Mouse (Mus musculus) left cerebral cortex, adult 8-10 months (tissue): ENCODE results near the gene Tmem126b. TPM values are rescaled to one million over a fixed set of nuclear protein-coding genes. Genes with fewer than 3 reads are reported as not detected.

Source experiments
- DNase-seq, 2 experiments: peaks; one replicate each; pipeline ENCODE4 v3.0.0; 2022; ENCODE audit warnings: low spot score in 2 of 2
- total RNA-seq, 4 experiments: library from RNA; stranded (reverse); gene quantifications; 2 replicates each; pipeline ENCODE4 v1.2.4; 2022

The Tmem126b gene
- total RNA-seq, 4 experiments from 2014 or later, result 25.4 to 27.3 (median 26.5) TPM

- peak; percentile 37 to 85 for DNase-seq
Observed at GRCm38 (mm10) chr7:90426020-90427001, 49.5 kb downstream of the Tmem126b start, which contains the start of gene Ccdc89. Gene Ccdc89 (plus strand): TSS chr7:90426577.

Other genes with a start within 250 kb of the Tmem126b start
- not detected for gene Ccdc83, start 210.2 kb downstream of the Tmem126b start, total RNA-seq
- gene Sytl2, start 173.7 kb downstream of the Tmem126b start, total RNA-seq, result 100 to 1,000 TPM in 1 of 4 experiments, 10 to 100 TPM in 3; 79.5 to 104 (median 86.6) TPM
- gene Ccdc89, start 49.4 kb downstream of the Tmem126b start, total RNA-seq, result 1 to 10 TPM in 2 of 4 experiments, under 1 TPM in 2; 0.82 to 1.1 (median 0.98) TPM
- 10 to 100 TPM; 67.4 to 93.4 (median 75.2) TPM for gene Crebzf, start 33.3 kb downstream of the Tmem126b start, total RNA-seq
- gene Tmem126a, start 18.8 kb downstream of the Tmem126b start, total RNA-seq, result 10 to 100 TPM; 37.1 to 40.9 (median 38.4) TPM
- 100 to 1,000 TPM; 251 to 298 (median 273) TPM for gene Dlg2, start 671 bp upstream of the Tmem126b start, total RNA-seq